Mouse (Mus musculus): ENCODE data around the gene Cxcr2. TPM values are rescaled to one million over a fixed set of nuclear protein-coding genes. Genes with fewer than 3 reads are reported as not detected.

Gene Cxcr2
- polyA plus RNA-seq, 1 experiment from 2014 or later: 0.22 TPM

GRCm38 (mm10) chr1:74208941-74209340 lies 55.2 kb downstream of the Cxcr2 start:
- H3K27ac ChIP-seq (replicated peaks): no peak overlapping the region
- no peaks in the 10 kb centered on the region for H3K36me3 ChIP-seq (replicated peaks)
- peaks cover 2% of the 10 kb centered on the region; the same call in 1 of the 2 replicates for H3K4me1 ChIP-seq
- no peak overlapping the region for H3K4me3 ChIP-seq
- WGBS: 93% methylated on average over 8 of the region's 8 CpGs
- no peaks in the 10 kb centered on the region for H3K9me3 ChIP-seq
- no peak for DNase-seq (ENCODE audit: low spot score)
- no peaks in the 10 kb centered on the region for H3K27me3 ChIP-seq (replicated peaks; ENCODE audit: low read depth, poor library complexity, severe bottlenecking)

MicroRNAs within 50 kb of the gene (microRNA counts, 519-probe panel; counts per million panel counts)
- microRNA mmu-miR-1928: 188 counts per million, percentile 57 among the panel's probes with 10 or more counts

Small RNAs within 50 kb of the gene (microRNA-seq; reads per million reads assigned to microRNA genes)
- not detected for gene Mir1928

Other genes with a start within 250 kb of the Cxcr2 start
- gene Tns1, start 29.5 kb upstream of the Cxcr2 start, polyA plus RNA-seq (2016; fragmentation: Nextera tagmentation; extraction: Ambion mirVana): 27.4 and 30.4 TPM in 2 replicates
- 0.06 and 0.15 TPM in 2 replicates for gene Rufy4, start 28.4 kb upstream of the Cxcr2 start, polyA plus RNA-seq (2016; fragmentation: Nextera tagmentation; extraction: Ambion mirVana)
- gene Cxcr1, start 40.6 kb downstream of the Cxcr2 start, polyA plus RNA-seq (2016; fragmentation: Nextera tagmentation; extraction: Ambion mirVana): not detected in 2 replicates
- gene Arpc2, start 82.1 kb downstream of the Cxcr2 start, polyA plus RNA-seq (2016; fragmentation: Nextera tagmentation; extraction: Ambion mirVana): 359 and 369 TPM in 2 replicates
- gene Gpbar1, start 124.6 kb downstream of the Cxcr2 start, polyA plus RNA-seq (2016; fragmentation: Nextera tagmentation; extraction: Ambion mirVana): 0.41 and 0.70 TPM in 2 replicates
- gene Aamp, start 130.7 kb downstream of the Cxcr2 start, polyA plus RNA-seq (2016; fragmentation: Nextera tagmentation; extraction: Ambion mirVana): 259 and 262 TPM in 2 replicates
- 108 and 109 TPM in 2 replicates for gene Pnkd, start 130.9 kb downstream of the Cxcr2 start, polyA plus RNA-seq (2016; fragmentation: Nextera tagmentation; extraction: Ambion mirVana)
- gene Tmbim1, start 151.6 kb downstream of the Cxcr2 start, polyA plus RNA-seq (2016; fragmentation: Nextera tagmentation; extraction: Ambion mirVana): 12.4 and 12.5 TPM in 2 replicates
- gene Catip, start 208.1 kb downstream of the Cxcr2 start, polyA plus RNA-seq (2016; fragmentation: Nextera tagmentation; extraction: Ambion mirVana): 0.22 and 0.28 TPM in 2 replicates
- 1.7 and 2.1 TPM in 2 replicates for gene Slc11a1, start 221.2 kb downstream of the Cxcr2 start, polyA plus RNA-seq (2016; fragmentation: Nextera tagmentation; extraction: Ambion mirVana)
- 42.2 and 49.0 TPM in 2 replicates for gene Ctdsp1, start 237.5 kb downstream of the Cxcr2 start, polyA plus RNA-seq (2016; fragmentation: Nextera tagmentation; extraction: Ambion mirVana)

Measured in embryonic facial prominence, embryonic 10.5 days (tissue).